Mouse (Mus musculus): ENCODE measurements at regions not wholly inside any gene's neighbourhood (a gene's known extent, or its start where the extent isn't known, plus 50 kb on each side); places are given as distances from the start of the nearest gene placed in this dataset.

GRCm38 (mm10) chr4:55708808-55709207 lies 176.5 kb upstream of the Klf4 start:
- DNase-seq (ENCODE audit: low spot score in 2 of 2) = no peak

- peak; percentile 50 to 56 for DNase-seq (ENCODE audit: low spot score in 2 of 2)
Observed at GRCm38 (mm10) chr4:55707916-55708315, 175.7 kb upstream of the Klf4 start.

GRCm38 (mm10) chr4:55704921-55705320 lies 172.7 kb upstream of the Klf4 start:
- no peak for DNase-seq (ENCODE audit: low spot score in 2 of 2)

- DNase-seq (ENCODE audit: low spot score in 2 of 2) = no peak
Observed at GRCm38 (mm10) chr4:55703346-55703916, 171.2 kb upstream of the Klf4 start.

GRCm38 (mm10) chr4:55701334-55701733 lies 169.1 kb upstream of the Klf4 start:
- no peak for DNase-seq (ENCODE audit: low spot score in 2 of 2)

- DNase-seq (ENCODE audit: low spot score in 2 of 2) = no peak
Observed at GRCm38 (mm10) chr4:55699917-55700316, 167.7 kb upstream of the Klf4 start.

GRCm38 (mm10) chr4:55699161-55699560 lies 166.9 kb upstream of the Klf4 start:
- DNase-seq (ENCODE audit: low spot score in 2 of 2) = no peak

- DNase-seq (ENCODE audit: low spot score in 2 of 2) = peak in 1 of 2 experiments; percentile 13
Observed at GRCm38 (mm10) chr4:55697108-55697507, 164.8 kb upstream of the Klf4 start.

GRCm38 (mm10) chr4:55696428-55696827 lies 164.2 kb upstream of the Klf4 start:
- no peak for DNase-seq (ENCODE audit: low spot score in 2 of 2)

- DNase-seq (ENCODE audit: low spot score in 2 of 2) = no peak
Observed at GRCm38 (mm10) chr4:55695246-55695645, 163.0 kb upstream of the Klf4 start.

- no peak for DNase-seq (ENCODE audit: low spot score in 2 of 2)
Observed at GRCm38 (mm10) chr4:55689479-55689878, 157.2 kb upstream of the Klf4 start.

- DNase-seq (ENCODE audit: low spot score in 2 of 2) = no peak
Observed at GRCm38 (mm10) chr4:55686771-55687170, 154.5 kb upstream of the Klf4 start.

GRCm38 (mm10) chr4:55672288-55672687 lies 140.0 kb upstream of the Klf4 start:
- DNase-seq (ENCODE audit: low spot score in 2 of 2) = no peak

- DNase-seq (ENCODE audit: low spot score in 2 of 2) = no peak
Observed at GRCm38 (mm10) chr4:55670258-55670657, 138.0 kb upstream of the Klf4 start.

- DNase-seq (ENCODE audit: low spot score in 2 of 2) = no peak
Observed at GRCm38 (mm10) chr4:55664822-55665221, 132.6 kb upstream of the Klf4 start.

- DNase-seq (ENCODE audit: low spot score in 2 of 2) = peak; percentile 10 to 27
Observed at GRCm38 (mm10) chr4:55663856-55664255, 131.6 kb upstream of the Klf4 start.

GRCm38 (mm10) chr4:55662041-55662440 lies 129.8 kb upstream of the Klf4 start:
- DNase-seq (ENCODE audit: low spot score in 2 of 2) = no peak

- DNase-seq (ENCODE audit: low spot score in 2 of 2) = no peak
Observed at GRCm38 (mm10) chr4:55658904-55659303, 126.6 kb upstream of the Klf4 start.

GRCm38 (mm10) chr4:55655329-55655728 lies 123.1 kb upstream of the Klf4 start:
- DNase-seq (ENCODE audit: low spot score in 2 of 2) = no peak

GRCm38 (mm10) chr4:55652628-55653027 lies 120.4 kb upstream of the Klf4 start:
- DNase-seq (ENCODE audit: low spot score in 2 of 2) = no peak

- DNase-seq (ENCODE audit: low spot score in 2 of 2) = peak in 1 of 2 experiments; percentile 11
Observed at GRCm38 (mm10) chr4:55651811-55652410, 119.6 kb upstream of the Klf4 start.

- DNase-seq (ENCODE audit: low spot score in 2 of 2) = peak; percentile 71 to 82
Observed at GRCm38 (mm10) chr4:55651051-55651763, 118.9 kb upstream of the Klf4 start.

- DNase-seq (ENCODE audit: low spot score in 2 of 2) = no peak
Observed at GRCm38 (mm10) chr4:55650186-55650585, 117.9 kb upstream of the Klf4 start.
